Mouse (Mus musculus): ENCODE results near the gene Tgfbr3.

The Tgfbr3 gene

GRCm38 (mm10) chr5:107289234-107289764, at the start of gene Tgfbr3:
Tgfbr3 (minus strand) TSS chr5:107289629.
- peak; percentile 88 for DNase-seq (ENCODE audit: low spot score)

- no peak for DNase-seq (ENCODE audit: low spot score)
These were observed 41.5 kb upstream of the Tgfbr3 start, which contains the start of gene Brdt for GRCm38 (mm10) chr5:107330916-107331421. Brdt (plus strand) TSS chr5:107331159.

- DNase-seq (ENCODE audit: low spot score) = peak; percentile 77
These were observed 31.3 kb upstream of the Tgfbr3 start for GRCm38 (mm10) chr5:107320703-107321102.

- DNase-seq (ENCODE audit: low spot score) = no peak
These were observed 27.7 kb upstream of the Tgfbr3 start for GRCm38 (mm10) chr5:107317141-107317540.

- no peak for DNase-seq (ENCODE audit: low spot score)
These were observed 18.0 kb upstream of the Tgfbr3 start for GRCm38 (mm10) chr5:107307432-107307831.

- no peak for DNase-seq (ENCODE audit: low spot score)
These were observed 14.8 kb upstream of the Tgfbr3 start for GRCm38 (mm10) chr5:107304117-107304825.

GRCm38 (mm10) chr5:107303350-107303861, 14.0 kb upstream of the Tgfbr3 start:
- DNase-seq (ENCODE audit: low spot score) = no peak

- DNase-seq (ENCODE audit: low spot score) = no peak
These were observed 9.4 kb upstream of the Tgfbr3 start for GRCm38 (mm10) chr5:107298854-107299253.

- DNase-seq (ENCODE audit: low spot score) = no peak
These were observed 7.3 kb upstream of the Tgfbr3 start for GRCm38 (mm10) chr5:107296512-107297322.

- DNase-seq (ENCODE audit: low spot score) = no peak
These were observed 6.5 kb upstream of the Tgfbr3 start for GRCm38 (mm10) chr5:107295817-107296511.

- DNase-seq (ENCODE audit: low spot score) = no peak
These were observed 5.8 kb upstream of the Tgfbr3 start for GRCm38 (mm10) chr5:107295061-107295816.

- no peak for DNase-seq (ENCODE audit: low spot score)
These were observed 4.6 kb upstream of the Tgfbr3 start for GRCm38 (mm10) chr5:107294041-107294440.

- DNase-seq (ENCODE audit: low spot score) = peak; percentile 29
These were observed 557 bp upstream of the Tgfbr3 start for GRCm38 (mm10) chr5:107289986-107290385.

- DNase-seq (ENCODE audit: low spot score) = peak; percentile 57
These were observed 799 bp downstream of the Tgfbr3 start for GRCm38 (mm10) chr5:107288427-107289233.

- no peak for DNase-seq (ENCODE audit: low spot score)
These were observed 1.5 kb downstream of the Tgfbr3 start for GRCm38 (mm10) chr5:107287908-107288267.

GRCm38 (mm10) chr5:107287254-107287907, 2.0 kb downstream of the Tgfbr3 start:
- peak; percentile 85 for DNase-seq (ENCODE audit: low spot score)

- DNase-seq (ENCODE audit: low spot score) = no peak
These were observed 3.9 kb downstream of the Tgfbr3 start for GRCm38 (mm10) chr5:107285563-107285962.

GRCm38 (mm10) chr5:107283935-107284524, 5.4 kb downstream of the Tgfbr3 start:
- DNase-seq (ENCODE audit: low spot score) = no peak

GRCm38 (mm10) chr5:107282561-107283307, 6.7 kb downstream of the Tgfbr3 start:
- DNase-seq (ENCODE audit: low spot score) = no peak
